Mouse (Mus musculus) ovary, postnatal 14 days (tissue): Measurements from ENCODE around the gene Rab3il1.

Experiments
- DNase-seq: peaks from one replicate; pipeline ENCODE4 v3.0.0; 2022; ENCODE audit warnings: low spot score

Gene Rab3il1

DNA sequence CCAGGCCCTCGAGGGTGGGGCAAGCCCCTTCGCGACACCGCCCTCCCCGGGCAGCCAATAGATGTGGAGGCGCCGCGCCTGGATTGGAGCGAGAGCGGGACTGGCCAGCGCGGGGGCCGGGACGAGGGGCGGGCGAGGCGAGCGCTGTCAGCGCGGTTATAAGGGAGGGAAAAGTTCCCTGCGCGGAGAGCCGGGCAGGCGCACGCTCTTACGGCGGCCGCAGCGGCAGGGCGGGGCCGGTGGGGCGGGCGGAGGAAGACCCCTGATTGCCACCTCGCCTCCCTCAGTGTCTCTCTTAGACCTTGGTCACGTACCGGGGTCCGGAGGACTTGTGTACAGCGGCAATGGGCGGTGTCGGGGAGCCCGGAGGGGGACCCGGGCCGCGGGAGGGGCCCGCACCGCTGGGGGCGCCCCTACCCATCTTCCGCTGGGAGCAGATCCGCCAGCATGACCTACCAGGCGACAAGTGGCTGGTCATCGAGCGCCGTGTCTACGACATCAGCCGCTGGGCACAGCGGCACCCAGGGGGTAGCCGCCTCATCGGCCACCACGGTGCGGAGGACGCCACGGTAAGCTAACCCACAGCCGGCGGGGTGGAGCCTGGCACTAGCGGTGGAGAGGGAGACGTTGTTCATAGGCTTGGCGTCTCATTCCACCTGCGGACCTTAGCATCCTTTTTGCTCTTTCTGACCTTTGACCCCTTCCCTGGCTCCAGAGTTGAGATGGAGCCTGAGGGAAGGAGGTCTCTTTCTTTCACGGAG is 40.1 kb downstream of the Rab3il1 start, which contains the start of gene Fads3:
TSS of gene Fads3 (plus strand) at position 182 of the 761 bp plus-strand sequence.
- peak; percentile 72 for DNase-seq

DNA sequence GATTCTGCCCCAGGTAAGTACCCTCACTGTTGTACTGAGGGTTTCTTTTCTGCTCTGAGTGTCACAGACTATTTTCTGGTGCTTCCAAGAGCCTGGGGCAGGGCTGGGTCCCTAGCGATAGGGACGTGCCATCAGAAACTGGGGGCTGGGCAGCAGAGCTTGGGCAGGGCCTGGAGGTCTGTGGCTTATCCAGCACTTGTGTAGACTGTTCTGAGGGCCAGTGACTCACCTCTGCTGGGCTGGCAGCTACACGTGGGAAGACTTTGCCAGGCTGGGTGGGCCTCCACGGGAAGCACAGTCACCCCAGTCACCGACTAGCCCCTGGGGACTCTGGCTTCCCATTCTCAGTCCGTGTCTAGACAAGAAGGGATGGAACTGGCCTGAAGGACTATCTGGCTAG is 40.8 kb downstream of the Rab3il1 start:
- DNase-seq: no peak

DNA sequence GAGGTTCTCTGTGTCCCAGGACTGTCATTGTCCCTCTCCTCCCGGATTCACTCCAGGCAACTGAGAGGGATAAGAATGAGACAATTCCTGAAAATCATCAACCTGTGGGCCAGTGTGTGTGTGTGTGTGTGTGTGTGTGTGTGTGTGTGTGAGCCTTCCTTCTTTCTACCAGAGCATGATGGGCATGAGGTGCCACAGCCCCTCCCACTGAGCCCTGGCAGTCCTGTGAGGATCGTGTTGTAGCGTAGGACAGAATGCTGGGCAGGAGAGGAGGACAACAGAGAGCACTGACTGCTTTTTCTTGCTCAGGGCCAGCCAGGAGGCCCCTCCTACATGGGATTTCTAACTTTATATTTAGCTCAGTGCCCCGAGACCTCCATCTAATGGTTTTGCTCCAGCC is 41.3 kb downstream of the Rab3il1 start:
- DNase-seq: no peak

DNA sequence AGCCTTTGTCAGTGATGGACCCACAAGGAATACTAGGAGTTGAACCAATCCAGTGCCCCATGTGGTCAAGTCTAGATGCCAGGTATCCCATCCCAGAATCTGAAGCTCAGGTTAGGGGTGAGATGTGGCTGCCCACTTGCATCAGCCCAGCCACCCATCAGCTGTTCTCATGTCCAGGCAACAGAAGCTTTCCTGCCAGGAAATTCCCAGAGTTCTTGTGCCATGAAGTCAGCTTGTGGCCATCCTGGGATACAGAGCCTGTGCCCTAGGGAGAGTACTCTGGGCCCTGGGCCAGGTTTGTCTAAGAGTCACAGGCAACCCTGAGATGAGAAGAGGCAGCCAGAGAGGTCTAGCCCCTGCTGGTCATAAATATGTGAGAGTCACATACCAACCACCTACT is 42.2 kb downstream of the Rab3il1 start:
- no peak for DNase-seq

DNA sequence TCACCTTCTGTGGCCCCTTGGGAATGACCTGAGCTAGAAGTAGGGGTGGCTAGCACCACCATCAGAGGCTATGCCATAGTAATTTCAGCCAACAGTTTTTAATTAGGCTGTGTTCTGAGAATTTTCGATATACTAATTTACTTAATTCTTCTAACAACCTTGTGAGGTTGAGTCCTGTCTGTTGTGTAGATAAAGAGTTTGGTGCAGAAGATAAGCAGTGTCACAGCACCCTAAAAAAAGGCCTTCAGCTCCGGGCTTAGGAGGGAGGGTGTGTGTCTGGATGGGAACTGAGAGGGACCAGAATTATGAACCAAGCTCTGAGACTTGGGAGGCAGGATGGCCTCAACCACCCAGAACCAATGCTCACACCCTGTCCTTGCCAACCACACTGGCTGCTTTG is 44.2 kb downstream of the Rab3il1 start:
- DNase-seq: no peak

DNA sequence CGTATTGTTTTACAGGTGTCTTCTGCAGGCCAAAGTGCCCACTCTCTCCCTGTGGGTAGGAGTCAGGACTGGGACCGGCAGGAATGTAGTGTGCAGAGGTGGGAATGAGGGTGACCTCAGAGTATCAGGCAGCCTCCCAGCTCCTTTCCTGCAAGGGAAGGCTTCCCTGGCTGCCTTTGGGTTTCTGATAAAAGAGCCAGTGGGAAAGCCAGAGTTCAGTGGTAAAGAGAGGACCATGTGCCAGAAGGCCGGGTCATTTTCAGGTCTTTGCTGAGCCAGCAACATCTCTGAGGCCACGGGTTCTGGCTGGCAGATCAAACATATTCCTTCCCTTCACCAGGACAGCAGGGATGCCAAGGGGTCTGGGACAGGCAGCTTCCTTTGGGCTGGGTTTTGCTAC is 44.9 kb downstream of the Rab3il1 start:
- no peak for DNase-seq

DNA sequence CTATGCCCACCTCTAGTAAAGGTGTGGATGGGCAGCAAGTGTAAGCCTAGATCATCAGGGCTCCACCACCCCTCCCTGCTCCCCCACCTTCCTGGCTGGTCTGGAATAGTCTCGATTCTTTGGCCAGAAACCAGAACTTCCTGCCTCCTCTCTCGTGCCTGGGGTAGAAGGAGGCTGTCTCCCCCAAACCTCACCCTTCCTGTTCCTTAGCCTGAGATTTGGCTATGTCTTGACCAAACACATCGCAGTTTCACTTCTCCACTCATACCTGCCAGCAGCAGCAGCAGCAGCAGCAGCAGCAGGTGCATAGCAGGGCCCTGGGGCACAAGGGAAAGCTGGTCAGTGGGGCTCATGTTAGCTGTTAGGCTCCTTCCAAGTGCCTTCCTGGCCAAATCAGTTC is 45.5 kb downstream of the Rab3il1 start:
- no peak for DNase-seq

DNA sequence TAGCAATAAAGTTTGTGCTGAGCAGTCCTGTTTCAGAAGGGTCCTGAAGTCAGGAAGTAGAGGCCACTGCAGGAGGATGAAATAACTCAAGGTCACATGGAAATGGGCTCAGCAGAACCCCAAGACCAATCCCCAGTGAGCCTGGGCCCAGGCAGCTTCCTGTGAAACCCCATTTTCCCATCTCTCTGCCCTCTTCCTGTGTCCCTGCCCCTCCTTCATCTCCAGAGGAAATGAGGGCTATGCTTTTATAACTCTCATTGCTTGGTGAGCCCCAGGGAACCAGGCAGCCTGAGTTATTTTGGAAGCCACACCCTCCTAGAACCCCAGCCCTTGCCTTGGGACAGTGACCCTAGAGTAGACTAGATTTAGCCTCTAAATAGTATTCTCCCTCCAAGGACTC is 48.1 kb downstream of the Rab3il1 start:
- no peak for DNase-seq

DNA sequence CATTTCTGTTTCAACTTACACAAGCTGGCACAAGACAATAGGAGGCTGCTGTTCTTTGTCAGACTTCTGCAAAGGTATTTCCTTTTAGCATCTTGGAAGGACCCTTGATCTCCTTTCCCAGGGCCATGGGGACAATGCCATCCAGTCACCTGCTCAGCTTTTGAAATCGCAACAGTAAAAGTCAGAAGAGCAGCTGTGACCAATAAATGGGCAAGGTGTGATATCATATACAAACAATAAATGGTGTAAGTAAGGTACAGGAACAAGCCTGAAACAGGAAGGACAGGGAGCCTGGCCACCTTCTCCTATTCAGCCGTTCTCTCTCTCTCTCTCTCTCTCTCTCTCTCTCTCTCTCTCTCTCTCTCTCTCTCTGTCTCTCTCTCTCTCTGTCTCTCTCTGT is 49.0 kb downstream of the Rab3il1 start:
- no peak for DNase-seq

DNA sequence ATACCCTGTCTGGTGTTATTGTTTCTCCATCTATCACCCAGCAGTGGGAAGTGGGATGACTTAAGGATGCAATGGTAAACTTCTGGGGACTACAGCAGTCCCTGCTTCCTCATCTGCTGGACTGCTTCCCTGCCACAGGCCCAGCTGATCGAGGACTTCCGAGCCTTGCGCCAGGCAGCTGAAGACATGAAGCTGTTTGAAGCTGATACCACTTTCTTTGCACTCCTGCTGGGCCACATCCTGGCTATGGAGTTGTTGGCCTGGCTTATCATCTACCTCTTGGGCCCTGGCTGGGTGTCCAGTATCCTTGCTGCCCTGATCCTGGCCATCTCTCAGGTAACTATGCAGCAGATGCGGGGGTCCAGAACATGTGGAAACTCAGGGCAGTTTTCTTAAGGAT is 51.2 kb downstream of the Rab3il1 start:
- DNase-seq: no peak

DNA sequence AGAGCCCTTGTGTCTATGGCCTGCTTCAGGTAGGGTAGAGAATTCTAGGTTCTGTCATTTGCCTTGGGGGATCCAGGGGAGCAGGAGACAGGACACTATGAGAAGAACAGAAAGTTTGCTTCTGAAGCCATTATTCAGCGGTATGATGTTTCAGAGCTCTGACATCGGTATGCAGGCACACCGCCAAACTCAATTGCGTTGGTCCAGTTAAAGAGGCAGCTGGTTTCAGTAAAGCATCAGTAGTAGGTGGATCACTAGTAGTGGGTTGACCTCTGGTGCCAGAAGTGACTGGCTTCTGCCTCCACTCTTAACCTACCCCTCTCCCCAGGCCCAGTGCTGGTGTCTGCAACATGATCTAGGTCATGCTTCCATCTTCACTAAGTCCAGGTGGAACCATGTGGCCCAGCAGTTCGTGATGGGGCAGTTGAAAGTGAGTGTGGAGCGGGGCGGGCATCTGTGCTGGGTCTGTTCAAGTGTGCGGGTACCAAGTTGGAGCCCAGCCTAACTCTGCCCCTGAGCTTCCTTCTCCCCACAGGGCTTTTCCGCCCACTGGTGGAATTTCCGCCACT is 52.3 kb downstream of the Rab3il1 start:
- DNase-seq: no peak

DNA sequence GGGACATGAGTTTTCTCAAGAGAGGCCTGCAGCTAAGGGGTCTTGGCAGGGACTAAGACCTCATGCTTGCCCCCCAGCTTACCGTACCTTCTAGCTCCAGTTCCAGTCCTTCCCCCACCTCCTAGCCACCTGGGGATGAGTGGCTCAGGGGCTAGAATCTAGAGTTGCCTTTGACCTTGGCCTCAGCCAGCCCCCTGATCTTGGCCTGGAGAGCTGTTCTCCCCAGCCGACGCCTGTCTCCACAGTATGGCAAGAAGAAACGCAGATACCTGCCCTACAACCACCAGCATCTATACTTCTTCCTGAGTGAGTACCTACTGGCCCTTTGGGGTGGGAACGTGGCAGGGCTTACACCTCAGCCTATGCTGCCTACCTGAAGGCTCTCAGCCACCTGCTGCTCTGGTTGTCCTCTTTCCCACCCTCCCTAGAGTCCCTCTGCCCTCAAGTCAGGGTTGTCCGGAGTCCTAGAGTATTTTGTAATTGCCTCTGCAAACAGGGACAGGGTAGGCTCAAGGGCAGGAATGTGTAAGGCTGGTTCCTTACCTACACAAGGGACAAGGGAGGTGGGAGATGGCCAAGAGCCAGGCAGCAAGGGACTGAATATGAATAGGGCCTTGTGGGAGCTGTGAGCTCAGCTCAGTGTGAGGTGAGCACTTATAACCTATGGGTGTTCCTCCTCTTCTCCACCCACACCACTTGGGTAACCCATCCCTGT is 53.0 kb downstream of the Rab3il1 start:
- DNase-seq: no peak

DNA sequence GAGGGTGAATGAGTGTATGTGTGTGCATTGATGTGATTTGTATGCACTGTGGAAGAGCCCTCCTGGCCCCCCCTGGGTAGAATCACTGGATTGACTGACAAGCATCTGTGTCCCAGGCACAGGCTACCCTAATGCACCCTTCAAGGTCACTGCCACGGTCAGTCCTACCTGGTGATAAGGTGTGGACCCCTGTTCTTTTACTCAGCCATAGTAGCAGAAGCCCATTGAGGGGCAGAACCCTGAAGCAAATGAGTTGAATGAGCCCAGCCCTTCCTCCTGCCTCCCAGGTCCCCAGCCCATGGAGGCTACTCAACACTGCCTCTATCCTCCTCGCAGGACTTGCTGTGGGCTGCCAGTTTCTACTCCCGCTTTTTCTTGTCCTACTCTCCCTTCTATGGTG is 53.8 kb downstream of the Rab3il1 start:
- DNase-seq: no peak

DNA sequence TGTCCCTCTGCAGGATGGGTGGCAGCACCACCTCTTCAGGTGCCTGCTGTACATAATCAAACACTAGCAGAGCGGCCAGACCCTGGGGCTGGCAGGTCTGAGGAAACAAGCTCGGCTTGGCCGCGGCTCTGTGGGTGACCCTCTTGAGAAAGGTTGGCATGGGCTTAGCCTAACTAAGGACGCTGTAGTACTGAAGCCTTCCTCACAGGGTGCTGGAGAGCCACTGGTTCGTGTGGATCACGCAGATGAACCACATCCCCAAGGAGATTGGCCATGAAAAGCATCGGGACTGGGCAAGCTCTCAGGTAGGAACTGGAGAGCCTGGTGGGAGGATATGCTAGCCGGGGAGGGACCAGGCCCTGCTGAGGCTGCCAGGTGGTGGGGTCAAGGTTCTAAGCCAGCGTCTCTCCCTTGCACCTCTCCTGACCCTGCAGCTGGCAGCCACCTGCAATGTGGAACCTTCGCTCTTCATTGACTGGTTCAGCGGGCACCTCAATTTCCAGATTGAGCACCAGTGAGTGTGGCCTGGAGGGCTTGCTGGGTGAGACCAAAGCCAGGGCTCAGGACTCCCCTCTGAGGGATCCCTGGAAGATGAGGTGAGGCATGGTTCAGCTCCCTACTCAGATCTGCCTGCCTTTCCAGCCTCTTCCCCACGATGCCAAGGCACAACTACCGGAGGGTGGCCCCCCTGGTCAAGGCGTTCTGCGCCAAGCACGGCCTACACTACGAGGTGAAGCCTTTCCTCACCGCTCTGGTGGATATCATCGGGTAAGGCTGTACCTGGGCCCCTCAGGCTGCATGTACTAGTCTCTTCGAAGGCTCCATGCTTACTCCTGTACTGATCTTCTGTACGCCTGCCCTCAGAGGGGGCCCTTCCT is 54.6 kb downstream of the Rab3il1 start:
- DNase-seq: no peak

DNA sequence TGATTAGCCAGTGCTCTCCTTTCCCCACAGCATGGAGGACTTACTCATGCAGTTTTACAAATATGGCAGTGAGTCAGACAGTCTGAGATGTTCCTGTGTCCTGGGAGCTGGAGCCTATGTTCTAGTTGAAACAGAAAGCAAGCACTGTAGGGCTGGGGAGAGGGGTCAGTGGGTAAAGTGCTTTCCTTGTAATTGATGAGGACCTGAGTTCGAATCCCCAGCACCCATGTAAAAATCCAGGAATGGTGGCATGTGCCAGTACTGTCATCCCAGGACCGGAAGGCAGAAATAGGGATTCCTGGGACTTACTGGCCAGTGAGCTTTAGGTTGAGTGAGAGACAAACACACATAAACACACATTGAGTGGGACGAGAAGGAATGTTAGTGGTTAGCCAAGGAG is 55.2 kb downstream of the Rab3il1 start:
- DNase-seq: no peak

DNA sequence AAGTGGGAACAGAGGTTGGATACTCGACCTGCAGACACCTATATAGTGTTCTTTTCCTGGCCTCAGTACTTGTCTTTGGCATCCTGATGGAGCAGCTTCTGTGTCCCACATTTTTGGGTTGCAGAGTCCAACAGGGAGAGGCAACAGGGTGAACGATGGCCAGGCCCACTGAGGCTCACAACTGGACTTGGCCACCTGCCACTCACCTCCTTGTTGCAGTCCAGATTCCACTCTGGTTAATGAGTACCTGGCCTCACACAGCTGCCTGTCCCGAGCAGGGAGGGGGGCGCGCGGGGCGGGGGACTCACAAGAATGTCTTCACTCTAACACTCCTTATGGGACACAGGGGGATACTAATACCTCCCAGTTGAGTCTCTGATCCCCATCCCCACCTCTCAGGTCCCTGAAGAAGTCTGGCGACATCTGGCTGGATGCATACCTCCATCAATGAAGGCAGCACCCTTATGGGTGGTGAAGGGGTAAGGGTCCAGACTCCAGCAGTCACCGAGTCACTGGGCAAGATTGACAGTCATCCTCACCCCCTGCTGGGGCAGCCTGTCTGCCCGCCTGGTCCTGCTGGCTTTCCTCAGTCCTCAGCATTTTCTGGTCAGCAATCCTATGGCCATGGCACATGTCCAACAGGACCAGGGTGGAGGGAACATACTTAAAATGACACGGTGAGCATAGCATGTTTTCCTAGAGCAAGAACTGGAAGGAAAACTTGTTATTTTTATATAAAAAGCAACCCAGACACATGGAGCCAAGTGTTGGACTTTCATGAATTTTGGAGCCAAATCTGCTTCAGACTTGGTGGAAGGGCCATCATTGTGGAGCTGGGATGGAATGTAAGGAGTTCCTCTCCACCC is 56.2 kb downstream of the Rab3il1 start:
- no peak for DNase-seq

DNA sequence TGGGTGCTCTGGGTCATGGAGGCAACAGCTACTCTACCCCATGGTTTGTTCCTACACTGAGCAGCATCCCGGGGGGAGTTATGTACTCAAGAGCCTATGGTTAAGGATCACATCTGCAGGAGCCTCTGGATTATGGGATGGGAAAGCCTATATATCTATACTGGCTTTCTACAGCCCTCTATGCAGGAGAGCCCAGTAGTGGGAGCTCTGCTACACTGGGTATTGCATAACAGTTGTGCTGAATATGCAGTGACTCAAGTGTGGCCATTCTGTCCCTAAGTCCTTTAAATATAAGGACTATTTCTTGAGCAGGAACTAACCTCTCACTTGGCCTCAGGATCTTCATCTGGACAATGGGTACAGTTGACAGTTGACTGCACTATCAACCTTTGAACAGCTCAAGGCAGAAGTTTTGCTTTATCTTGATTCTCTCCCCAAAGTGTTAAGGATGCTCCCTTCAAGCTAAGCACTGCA is 56.9 kb downstream of the Rab3il1 start:
- no peak for DNase-seq

DNA sequence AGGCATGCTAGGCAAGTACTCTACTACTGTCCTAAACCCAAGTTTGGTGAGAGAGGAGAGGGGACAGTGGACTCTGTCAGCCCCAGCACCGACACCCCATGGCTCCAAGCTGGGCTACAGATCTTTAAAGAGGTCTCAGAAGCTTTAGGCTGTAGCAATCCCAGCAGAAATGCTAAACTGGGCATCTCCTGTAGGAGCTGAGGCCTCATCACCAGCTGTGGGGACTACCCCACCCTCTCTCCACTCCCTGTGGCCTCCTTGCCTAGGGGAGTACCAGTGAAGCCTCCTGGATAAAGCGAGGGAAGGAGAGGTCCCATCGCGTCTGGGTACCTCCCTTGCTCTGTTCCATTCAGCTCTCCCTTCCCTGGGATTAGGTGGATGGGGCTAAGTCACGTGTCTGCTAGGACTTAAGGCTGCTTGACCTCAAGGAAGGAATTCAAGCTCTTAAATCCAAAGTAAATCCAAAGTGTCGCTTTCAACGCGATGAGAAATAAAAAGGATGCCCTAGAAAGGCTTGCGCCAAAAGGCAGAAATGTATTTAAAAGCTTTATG is 57.5 kb downstream of the Rab3il1 start:
- no peak for DNase-seq

DNA sequence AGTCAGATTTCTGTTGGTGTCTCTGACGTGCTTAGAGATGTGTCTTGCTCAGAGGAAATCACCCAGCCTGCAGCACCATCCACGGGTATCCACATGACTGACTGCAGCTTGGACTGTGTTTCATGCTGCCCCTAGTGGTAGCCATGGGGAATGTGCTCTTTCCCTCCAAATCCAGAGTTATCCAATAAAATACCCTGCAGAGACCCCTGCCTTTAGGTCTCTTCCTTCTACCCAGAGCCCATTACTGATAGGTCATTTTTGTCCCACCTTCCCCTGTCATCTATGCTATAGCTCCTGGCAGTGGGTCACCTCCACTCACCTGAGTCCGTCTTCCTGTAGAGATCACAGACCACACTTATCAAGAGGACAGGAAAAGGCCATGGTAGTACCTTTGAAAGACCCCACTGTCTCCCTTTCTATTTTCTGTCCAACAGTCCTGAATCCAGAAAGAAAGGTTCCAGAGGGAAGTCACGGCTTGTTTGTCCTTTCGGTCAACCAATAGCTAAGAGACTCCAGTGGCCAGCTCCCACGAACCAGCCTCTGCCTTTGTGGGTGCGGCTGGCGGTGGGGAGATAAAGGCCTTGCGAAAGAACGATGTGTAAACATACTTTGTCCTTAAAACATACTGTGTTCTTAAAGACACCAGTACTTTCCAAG is 58.6 kb downstream of the Rab3il1 start:
- no peak for DNase-seq
